Mouse (Mus musculus) neural tube, embryonic 13.5 days (tissue): ENCODE measurements at regions not wholly inside any gene's neighbourhood (a gene's known extent, or its start where the extent isn't known, plus 50 kb on each side); places are given as distances from the start of the nearest gene placed in this dataset.

ENCODE experiments used
- ATAC-seq: fragments of 200-750 bp; cut with Nextera tagmentation; 2 replicates; pipeline ENCODE4 v1.8.0; 2017; ENCODE audit warnings: low read depth, mild to moderate bottlenecking, moderate TSS enrichment, moderate library complexity
- H3K27ac ChIP-seq: fragments of 300-500 bp; sonication (generic); replicated peaks from 2 replicates; pipeline ENCODE4 v1.5.1; 2015; ENCODE audit warnings: moderate library complexity, mild to moderate bottlenecking, inconsistent platforms
- H3K27me3 ChIP-seq: fragments of 300-500 bp; sonication (generic); 2 replicates; pipeline ENCODE4 v1.6.1; 2015; ENCODE audit warnings: mild to moderate bottlenecking, inconsistent platforms
- H3K36me3 ChIP-seq: fragments of 300-500 bp; sonication (generic); 2 replicates; pipeline ENCODE4 v1.6.1; 2015; ENCODE audit warnings: mild to moderate bottlenecking, inconsistent platforms
- H3K4me1 ChIP-seq: fragments of 300-500 bp; sonication (generic); replicated peaks from 2 replicates; pipeline ENCODE4 v1.6.1; 2015; ENCODE audit warnings: inconsistent platforms
- H3K4me2 ChIP-seq: fragments of 300-500 bp; sonication (generic); 2 replicates; pipeline ENCODE4 v1.6.1; 2015; ENCODE audit warnings: inconsistent platforms, mild to moderate bottlenecking, moderate library complexity
- H3K4me3 ChIP-seq: fragments of 300-500 bp; sonication (generic); 2 replicates; pipeline ENCODE4 v1.5.1; 2015; ENCODE audit warnings: mild to moderate bottlenecking, inconsistent platforms
- H3K9ac ChIP-seq: fragments of 300-500 bp; sonication (generic); 2 replicates; pipeline ENCODE4 v1.6.1; 2015; ENCODE audit warnings: moderate library complexity, mild to moderate bottlenecking, inconsistent platforms
- H3K9me3 ChIP-seq: fragments of 300-500 bp; sonication (generic); 2 replicates; pipeline ENCODE4 v1.6.1; 2016; ENCODE audit warnings: inconsistent platforms
- WGBS: fragments of 180-500 bp; shearing (Covaris S2); methylation state at CpG from one replicate; pipeline ENCODE4 v1.1.7; 2015; 5-methylcytosine and 5-hydroxymethylcytosine counted together

DNA sequence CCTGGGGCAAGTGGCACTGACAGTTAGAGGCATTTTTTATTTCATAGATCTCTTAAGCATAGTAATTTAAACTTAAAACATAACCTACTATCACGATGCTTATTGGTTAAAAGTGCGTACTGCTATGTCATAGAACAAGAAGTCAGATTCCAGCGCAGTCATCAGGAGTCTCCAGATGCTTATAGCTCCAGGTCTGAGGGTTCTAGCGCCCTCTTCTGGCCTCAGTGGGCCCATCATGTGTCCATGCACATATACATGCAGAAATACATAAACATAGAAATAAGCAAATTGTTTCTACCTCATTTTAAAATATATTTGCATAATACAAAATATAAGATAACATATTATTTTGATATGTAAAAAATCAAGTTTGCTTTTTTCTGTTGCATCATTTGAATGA lies 1002.8 kb upstream of the Adgrl2 start:
- no peak for ATAC-seq
- Histone ChIP-seq H3K27me3 (no peaks in the 10 kb centered on the region), H3K27ac (no peak overlapping the region), H3K36me3 (no peaks in the 10 kb centered on the region), H3K9me3 (no peaks in the 10 kb centered on the region), H3K4me3 (no peak overlapping the region), H3K4me2 (no peak overlapping the region), H3K9ac (no peak overlapping the region), H3K4me1 (no peaks in the 10 kb centered on the region)
- WGBS, result 60% methylated on average over 4 of the region's 4 CpGs

DNA sequence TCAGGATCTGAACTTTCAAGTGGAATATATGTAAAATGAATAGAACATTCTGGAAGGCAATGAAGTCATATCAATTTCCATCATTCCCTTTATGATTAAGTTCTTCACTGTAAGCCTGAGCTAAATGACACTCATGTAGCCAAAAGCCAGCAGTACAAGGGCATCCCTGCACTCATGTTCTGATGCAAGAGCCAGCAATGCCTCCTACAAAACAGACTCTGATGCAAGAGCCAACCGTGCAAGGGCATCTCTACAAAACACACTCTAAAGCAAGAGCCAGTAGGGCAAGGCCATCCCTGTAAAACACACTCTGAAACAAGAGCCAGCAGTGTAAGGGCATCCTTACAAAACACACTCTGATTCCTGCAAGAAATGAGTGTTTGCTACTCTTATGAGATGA lies 997.4 kb upstream of the Adgrl2 start:
- WGBS, result 92% methylated on average over 1 of the region's 1 CpGs
- Histone ChIP-seq H3K27me3 (no peaks in the 10 kb centered on the region), H3K9ac (no peak overlapping the region), H3K36me3 (no peaks in the 10 kb centered on the region), H3K9me3 (no peaks in the 10 kb centered on the region), H3K4me1 (no peaks in the 10 kb centered on the region), H3K4me2 (no peak overlapping the region), H3K27ac (no peak overlapping the region), H3K4me3 (no peak overlapping the region)
- ATAC-seq, result no peak

DNA sequence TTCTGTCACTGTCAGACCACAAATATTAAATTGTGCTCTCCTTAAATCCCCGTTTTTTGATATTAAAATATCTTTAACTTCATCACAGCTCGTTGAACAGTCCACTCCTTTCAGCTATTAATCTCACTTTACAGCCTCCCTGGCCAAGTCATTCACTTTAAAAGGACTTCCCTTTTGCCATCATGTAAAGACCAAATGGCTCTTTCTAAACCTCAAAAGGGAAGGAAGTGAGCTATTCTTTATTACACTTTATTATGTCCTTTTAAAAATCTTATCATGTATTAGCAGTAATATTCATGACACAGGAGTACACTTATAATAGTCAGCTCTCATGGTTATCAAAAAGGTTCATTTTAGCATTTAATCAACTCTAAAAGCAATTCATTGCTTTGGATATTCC lies 966.6 kb upstream of the Adgrl2 start:
- Histone ChIP-seq H3K27me3 (no peaks in the 10 kb centered on the region), H3K9me3 (no peaks in the 10 kb centered on the region), H3K36me3 (no peaks in the 10 kb centered on the region), H3K4me2 (no peak overlapping the region), H3K27ac (no peak overlapping the region), H3K9ac (no peak overlapping the region), H3K4me3 (no peak overlapping the region), H3K4me1 (no peaks in the 10 kb centered on the region)
- ATAC-seq, result no peak
- 49% methylated on average over 2 of the region's 2 CpGs for WGBS

DNA sequence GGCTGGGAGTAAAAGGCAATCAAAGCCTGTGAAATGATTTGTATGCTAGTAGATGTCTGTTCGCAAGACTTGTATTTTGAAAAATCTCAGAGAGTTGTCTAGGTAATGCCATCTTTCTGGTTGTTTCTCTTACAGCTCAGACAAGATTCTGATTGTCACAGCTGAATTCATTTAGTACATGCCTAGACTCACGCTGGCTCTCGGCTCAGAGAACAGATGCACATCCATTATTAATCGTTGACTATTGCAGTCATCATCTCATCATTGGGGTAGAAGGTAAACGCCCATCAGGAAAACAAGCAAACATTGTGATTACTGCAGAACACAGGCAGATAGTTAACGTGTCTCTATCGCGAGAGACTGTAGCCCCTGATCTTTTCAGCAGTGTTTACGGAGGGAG lies 945.8 kb upstream of the Adgrl2 start:
- ATAC-seq, result no peak
- no peak overlapping the region for H3K27ac ChIP-seq
- no peaks in the 10 kb centered on the region for H3K4me1 ChIP-seq
- no peak overlapping the region for H3K9ac ChIP-seq
- no peaks in the 10 kb centered on the region for H3K36me3 ChIP-seq
- no peak overlapping the region for H3K4me2 ChIP-seq
- H3K27me3 ChIP-seq, result no peaks in the 10 kb centered on the region
- H3K9me3 ChIP-seq, result no peaks in the 10 kb centered on the region
- no peak overlapping the region for H3K4me3 ChIP-seq
- 78% methylated on average over 9 of the region's 9 CpGs for WGBS

DNA sequence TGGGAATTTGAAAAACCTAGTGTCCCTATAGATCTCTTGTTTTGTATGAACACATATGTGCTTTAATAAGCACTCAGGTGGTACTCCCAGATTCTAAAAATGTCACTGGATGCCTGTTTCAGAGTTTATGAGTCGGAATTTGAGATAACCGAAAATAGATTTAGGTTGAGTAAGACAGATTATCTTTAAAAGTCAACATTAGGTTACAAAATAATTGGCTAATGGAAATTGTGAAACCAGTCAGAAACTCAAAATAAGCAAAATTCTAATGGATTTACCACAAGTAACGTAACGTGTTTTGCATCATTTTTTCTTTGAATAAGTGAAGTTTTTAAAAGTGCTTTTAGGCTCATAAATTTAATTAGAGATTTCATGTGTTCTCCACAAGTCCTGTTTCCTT lies 944.5 kb upstream of the Adgrl2 start:
- H3K4me3 ChIP-seq, result no peak overlapping the region
- H3K36me3 ChIP-seq, result no peaks in the 10 kb centered on the region
- no peak overlapping the region for H3K4me2 ChIP-seq
- no peak overlapping the region for H3K9ac ChIP-seq
- no peaks in the 10 kb centered on the region for H3K27me3 ChIP-seq
- no peak for ATAC-seq
- WGBS, result 87% methylated on average over 4 of the region's 4 CpGs
- no peak overlapping the region for H3K27ac ChIP-seq
- no peaks in the 10 kb centered on the region for H3K4me1 ChIP-seq
- H3K9me3 ChIP-seq, result no peaks in the 10 kb centered on the region

DNA sequence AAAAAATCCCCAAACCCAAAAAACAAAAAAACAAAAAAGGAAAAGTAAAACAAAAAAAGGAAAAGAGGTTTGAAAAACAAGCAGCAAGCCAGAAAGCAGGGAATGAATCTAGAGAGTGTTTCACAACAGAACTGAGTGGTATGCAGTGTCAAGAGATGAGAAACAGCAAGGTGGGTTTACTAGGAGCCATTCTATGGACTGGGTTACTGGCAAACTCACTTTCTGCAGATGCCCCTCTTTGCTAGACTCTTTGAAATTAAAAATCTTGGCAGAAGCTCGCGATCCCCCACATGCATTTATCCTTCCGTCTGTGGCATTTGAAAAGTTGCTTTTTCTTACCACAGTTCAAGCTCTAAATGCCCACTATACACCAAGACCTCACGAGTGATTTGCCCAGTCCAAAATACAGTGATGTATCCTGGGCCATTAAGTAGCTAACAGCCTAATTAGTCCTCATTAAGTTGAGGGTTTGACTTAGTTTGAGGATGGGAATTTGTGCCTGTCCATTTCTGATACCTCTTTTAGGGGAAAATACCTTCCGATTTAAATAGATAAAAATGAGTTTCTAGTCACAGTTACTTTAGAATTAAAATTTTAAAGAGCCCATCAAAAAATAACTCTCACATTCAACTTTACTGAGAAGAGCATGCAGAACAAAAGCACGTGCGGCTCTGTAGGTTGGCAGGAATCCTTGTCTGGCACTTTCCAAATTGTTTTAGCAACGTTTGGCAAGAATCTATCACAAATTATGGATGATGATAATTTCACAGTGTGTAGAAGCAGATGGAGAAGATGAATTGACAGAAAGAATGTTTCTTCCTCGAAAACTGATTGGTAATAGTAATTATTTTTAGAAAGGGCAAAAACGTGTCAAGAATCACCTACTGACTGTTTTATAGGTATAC lies 938.4 kb upstream of the Adgrl2 start:
- Histone ChIP-seq H3K4me1 (no peaks in the 10 kb centered on the region), H3K27ac (no peak overlapping the region), H3K4me3 (no peak overlapping the region), H3K9ac (no peak overlapping the region), H3K4me2 (no peak overlapping the region), H3K36me3 (no peaks in the 10 kb centered on the region), H3K9me3 (no peaks in the 10 kb centered on the region), H3K27me3 (no peaks in the 10 kb centered on the region)
- WGBS, result 83% methylated on average over 10 of the region's 10 CpGs
- ATAC-seq, result no peak

DNA sequence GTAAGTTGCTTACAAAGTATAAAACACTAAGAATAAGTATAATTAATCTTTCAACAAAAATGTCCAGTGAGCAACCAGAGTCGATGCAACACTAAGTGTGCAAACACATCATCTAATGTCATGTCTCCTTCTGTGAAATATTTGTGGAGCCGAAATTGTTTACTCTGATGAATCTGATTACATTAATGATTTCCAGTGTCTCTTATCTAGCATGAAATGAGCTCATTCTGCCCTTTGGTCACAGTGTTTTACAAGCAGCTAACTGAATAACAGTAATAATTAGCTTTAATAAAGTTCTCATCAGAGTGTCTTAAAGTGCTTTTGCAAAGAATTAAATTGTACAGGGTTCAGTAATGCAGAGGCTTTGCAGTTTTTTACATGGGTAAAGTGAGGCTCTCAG lies 929.9 kb upstream of the Adgrl2 start:
- Histone ChIP-seq H3K36me3 (no peaks in the 10 kb centered on the region), H3K9ac (no peak overlapping the region), H3K4me1 (no peaks in the 10 kb centered on the region), H3K27ac (no peak overlapping the region), H3K9me3 (no peaks in the 10 kb centered on the region), H3K4me2 (no peak overlapping the region), H3K4me3 (no peak overlapping the region), H3K27me3 (no peaks in the 10 kb centered on the region)
- 83% methylated on average over 2 of the region's 2 CpGs for whole genome bisulfite sequencing
- no peak for ATAC-seq

DNA sequence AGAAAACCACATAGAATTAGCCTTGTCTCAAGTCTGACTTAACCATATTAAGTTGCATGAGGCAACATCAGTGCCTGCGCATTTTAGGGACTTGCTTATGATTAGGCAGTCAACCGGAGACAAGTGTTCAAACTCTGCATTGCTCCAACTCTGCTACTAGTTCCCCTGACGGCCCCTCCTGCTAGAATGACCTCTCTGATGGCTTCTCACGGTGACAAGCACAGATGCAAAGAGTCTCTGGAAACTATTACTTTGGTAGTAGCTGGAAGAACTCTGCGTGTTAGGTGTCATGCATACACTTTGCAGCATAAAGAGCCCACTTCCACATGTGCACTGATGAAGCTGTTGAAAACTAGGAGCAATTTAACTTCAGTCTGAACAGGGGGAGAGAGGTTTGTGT lies 927.8 kb upstream of the Adgrl2 start:
- H3K27me3 ChIP-seq, result no peaks in the 10 kb centered on the region

DNA sequence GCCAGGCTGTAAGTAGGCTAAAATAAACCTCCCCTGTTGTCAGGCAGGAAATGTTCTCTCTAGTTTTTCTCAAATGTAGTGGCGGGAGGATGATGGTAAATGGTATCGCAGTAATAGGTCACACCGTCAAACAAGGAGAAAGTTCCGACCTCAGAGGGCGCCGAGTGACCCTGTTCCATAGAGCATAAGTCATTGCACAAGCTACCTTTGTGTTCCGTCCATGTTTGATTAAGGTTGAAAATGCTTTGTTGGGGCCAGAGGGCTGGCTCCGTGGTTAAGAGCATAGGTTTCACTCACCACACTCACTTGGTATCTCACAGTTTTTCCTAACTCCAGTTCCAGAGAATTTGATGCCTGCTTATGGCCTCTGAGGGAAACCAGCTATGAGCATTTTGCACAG lies 920.4 kb upstream of the Adgrl2 start:
- Histone ChIP-seq H3K9ac (no peak overlapping the region), H3K9me3 (no peaks in the 10 kb centered on the region), H3K4me2 (no peak overlapping the region), H3K27me3 (no peaks in the 10 kb centered on the region), H3K36me3 (no peaks in the 10 kb centered on the region), H3K27ac (no peak overlapping the region), H3K4me3 (no peak overlapping the region), H3K4me1 (no peaks in the 10 kb centered on the region)
- 77% methylated on average over 8 of the region's 8 CpGs for WGBS
- no peak for ATAC-seq

More for the DNA sequence above, 927.8 kb upstream of the Adgrl2 start:
- Histone ChIP-seq H3K36me3 (no peaks in the 10 kb centered on the region), H3K4me2 (no peak overlapping the region), H3K27ac (no peak overlapping the region), H3K9ac (no peak overlapping the region), H3K9me3 (no peaks in the 10 kb centered on the region), H3K4me1 (no peaks in the 10 kb centered on the region), H3K4me3 (no peak overlapping the region)
- 75% methylated on average over 5 of the region's 5 CpGs for WGBS
- ATAC-seq, result no peak

DNA sequence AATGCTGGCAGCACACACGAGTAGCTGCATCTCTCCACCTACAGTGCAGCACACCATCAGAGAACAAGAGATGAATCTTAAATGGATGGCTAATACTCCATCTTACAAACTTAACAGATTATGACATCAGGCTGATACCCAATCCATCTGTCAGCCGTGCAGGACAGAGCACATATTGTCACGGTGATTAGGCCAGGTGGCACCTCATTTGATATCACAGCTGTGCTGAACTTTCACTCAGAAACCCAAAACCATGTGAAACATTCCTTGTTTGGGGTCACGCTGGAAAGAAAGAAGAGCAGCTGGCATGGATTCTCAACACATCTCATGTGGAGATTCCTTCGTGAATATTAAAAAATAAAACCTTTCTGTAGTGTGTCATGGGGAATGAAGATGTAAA lies 911.4 kb upstream of the Adgrl2 start:
- Histone ChIP-seq H3K4me1 (no peaks in the 10 kb centered on the region), H3K36me3 (no peaks in the 10 kb centered on the region), H3K9ac (no peak overlapping the region), H3K9me3 (no peaks in the 10 kb centered on the region), H3K27me3 (no peaks in the 10 kb centered on the region), H3K27ac (no peak overlapping the region), H3K4me2 (no peak overlapping the region), H3K4me3 (no peak overlapping the region)
- 61% methylated on average over 5 of the region's 5 CpGs for WGBS
- no peak for ATAC-seq

DNA sequence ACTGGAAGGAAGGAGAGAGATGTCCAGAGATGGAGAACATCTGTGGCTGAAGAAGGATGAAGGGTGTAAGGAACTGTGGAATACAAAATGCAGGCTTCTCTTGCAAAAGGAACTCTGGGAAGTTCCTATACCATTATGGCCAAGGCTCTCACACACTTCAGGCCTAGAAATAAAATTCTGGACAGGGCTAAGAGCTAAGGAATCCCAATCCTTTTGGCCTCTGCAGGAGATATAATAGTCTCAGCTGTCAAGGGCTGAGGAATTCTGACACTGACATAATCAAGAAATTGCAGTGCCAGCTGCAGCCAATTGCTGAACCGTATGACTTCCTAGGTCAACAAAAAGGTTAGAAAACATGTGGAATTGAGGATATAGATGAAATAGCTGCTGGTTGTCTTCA lies 886.2 kb upstream of the Adgrl2 start:
- H3K27ac ChIP-seq, result no peak overlapping the region
- no peaks in the 10 kb centered on the region for H3K27me3 ChIP-seq
- 81% methylated on average over 1 of the region's 1 CpGs for WGBS
- no peak overlapping the region for H3K4me2 ChIP-seq
- no peaks in the 10 kb centered on the region for H3K4me1 ChIP-seq
- H3K36me3 ChIP-seq, result no peaks in the 10 kb centered on the region
- no peaks in the 10 kb centered on the region for H3K9me3 ChIP-seq
- no peak for ATAC-seq
- no peak overlapping the region for H3K4me3 ChIP-seq
- H3K9ac ChIP-seq, result no peak overlapping the region

DNA sequence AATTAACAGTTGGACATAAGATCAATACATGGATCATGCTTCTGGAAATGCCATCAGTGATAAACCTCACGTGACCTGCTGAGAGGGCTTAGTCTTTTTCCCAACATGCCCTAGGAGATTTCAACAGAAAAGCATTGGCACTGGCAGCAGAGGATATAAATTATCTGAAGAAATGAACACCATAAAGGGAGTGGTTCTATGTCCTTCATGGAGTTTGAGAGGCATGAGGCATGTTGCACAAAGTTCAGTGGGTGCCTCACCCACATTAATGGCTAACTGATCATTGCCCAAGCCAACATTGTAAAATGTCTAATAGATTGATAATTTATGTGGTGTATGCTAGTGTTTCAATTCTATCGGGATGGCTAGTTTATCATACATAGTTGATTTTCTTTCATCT lies 875.6 kb upstream of the Adgrl2 start:
- WGBS, result 75% methylated on average over 2 of the region's 2 CpGs
- ATAC-seq, result no peak
- no peak overlapping the region for H3K27ac ChIP-seq

DNA sequence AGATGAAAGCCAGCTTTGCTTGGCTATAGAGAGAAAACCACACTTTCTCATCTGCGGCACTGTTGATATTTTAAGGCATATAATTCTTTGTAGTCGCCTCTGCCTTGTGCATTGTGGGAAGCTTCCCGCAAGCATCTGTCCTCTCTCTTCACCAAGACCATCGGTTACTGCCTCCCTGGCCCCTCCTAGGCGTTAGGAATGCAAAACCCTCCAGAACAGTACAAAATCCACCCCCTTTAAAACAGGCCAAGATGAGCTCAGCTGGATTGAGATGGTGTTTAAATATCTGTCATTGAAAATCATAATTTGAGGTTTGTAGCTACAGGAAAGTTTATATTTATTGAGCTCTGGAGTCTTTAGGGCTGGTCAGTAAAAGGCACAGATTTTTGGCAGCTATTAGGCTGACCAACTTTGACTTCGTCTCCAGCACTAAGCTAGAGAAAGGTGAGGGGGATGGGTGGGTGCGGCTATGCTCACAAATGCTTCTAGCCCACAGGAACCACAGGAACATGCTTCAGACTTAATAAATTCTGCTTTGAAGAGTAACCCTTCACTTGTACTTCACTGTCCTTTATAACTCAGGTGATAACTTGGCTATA lies 856.7 kb upstream of the Adgrl2 start:
- H3K9ac ChIP-seq, result no peak overlapping the region
- no peak overlapping the region for H3K27ac ChIP-seq
- 71% methylated on average over 7 of the region's 7 CpGs for WGBS
- H3K4me3 ChIP-seq, result no peak overlapping the region
- 0 out of 2 replicates have a peak, but pooled peaks cover 2% of the 10 kb centered on the region for H3K27me3 ChIP-seq
- no peaks in the 10 kb centered on the region for H3K36me3 ChIP-seq
- ATAC-seq, result no peak
- no peak overlapping the region for H3K4me2 ChIP-seq
- no peaks in the 10 kb centered on the region for H3K9me3 ChIP-seq
- H3K4me1 ChIP-seq, result peaks cover 7% of the 10 kb centered on the region

More for the DNA sequence above, 875.6 kb upstream of the Adgrl2 start:
- H3K9me3 ChIP-seq, result no peaks in the 10 kb centered on the region
- H3K9ac ChIP-seq, result no peak overlapping the region
- H3K4me3 ChIP-seq, result no peak overlapping the region
- H3K4me2 ChIP-seq, result no peak overlapping the region
- no peaks in the 10 kb centered on the region for H3K36me3 ChIP-seq
- no peaks in the 10 kb centered on the region for H3K4me1 ChIP-seq
- no peaks in the 10 kb centered on the region for H3K27me3 ChIP-seq
